In genomic region chr10:8873631-8874370, GRCm38 (mm10) we compare ENCODE assay signal across 10 mouse cellular contexts. TPM values are rescaled to one million over a fixed set of nuclear protein-coding genes. Genes with fewer than 3 reads are reported as not detected.
DNase-seq lines count a peak whose midpoint lies in the region; ATAC-seq and TF ChIP-seq lines count a peak whose summit lies in the region.
"Had no signal": no experiment of that assay in that cellular context is flagged by ENCODE, and none has a peak within 500 bp of the region (broad histone marks: within the 10 kb centered on the region; RNA-seq: fewer than 3 reads in every experiment).

No protein-coding gene starts in this region.

- H3K9me3 ChIP-seq in kidney, embryonic 15.5 days (replicated peaks), result no peaks in the 10 kb centered on the region
- no peaks in the 10 kb centered on the region for H3K9me3 ChIP-seq in E14TG2a.4 (ENCODE audit: low read length)
- no peaks in the 10 kb centered on the region for H3K9me3 ChIP-seq in lung, embryonic 14.5 days (ENCODE audit: low read depth, low read length)

- WGBS in kidney, embryonic 15.5 days, result 78% methylated on average over 7 of the region's 7 CpGs
- 55% methylated on average over 7 of the region's 7 CpGs for WGBS in lung, embryonic 14.5 days

- H3K27me3 ChIP-seq in kidney, embryonic 15.5 days, result no peaks in the 10 kb centered on the region
- H3K27me3 ChIP-seq in E14TG2a.4 (ENCODE audit: insufficient read depth, low read length), result no peaks in the 10 kb centered on the region
- no peaks in the 10 kb centered on the region for H3K27me3 ChIP-seq in lung, embryonic 14.5 days (ENCODE audit: insufficient read depth, low read length)
- H3K27me3 ChIP-seq: Patski had no signal

- H3K9ac ChIP-seq in kidney, embryonic 15.5 days, result no peak overlapping the region
- no peak overlapping the region for H3K9ac ChIP-seq in lung, embryonic 14.5 days

- no peak overlapping the region for H3K4me3 ChIP-seq in kidney, embryonic 15.5 days (replicated peaks)
- 0 out of 2 replicates have a peak overlapping the region, but pooled peaks have one; percentile 3 for H3K4me3 ChIP-seq in E14TG2a.4 (replicated peaks; ENCODE audit: low read length)
- H3K4me3 ChIP-seq in lung, embryonic 14.5 days (ENCODE audit: low read depth, low read length), result no peak overlapping the region
- H3K4me3 ChIP-seq: erythroblast, embryonic 14.5 days had no signal

- no peak for TF ChIP-seq CTCF in E14TG2a.4 (conservative IDR thresholded peaks at IDR 0.05; ENCODE audit: low read length)
- no peak for TF ChIP-seq CTCF in lung, embryonic 14.5 days (IDR thresholded peaks at IDR 0.05; ENCODE audit: low read depth)

- no peak overlapping the region for H3K27ac ChIP-seq in kidney, embryonic 15.5 days
- H3K27ac ChIP-seq in lung, embryonic 14.5 days (ENCODE audit: low read depth), result peak overlapping the region; percentile 36; the same call in 1 of the 2 replicates

- H3K36me3 ChIP-seq in kidney, embryonic 15.5 days, result no peaks in the 10 kb centered on the region
- peaks cover 36% of the 10 kb centered on the region for H3K36me3 ChIP-seq in E14TG2a.4 (ENCODE audit: insufficient read depth, low read length)
- no peaks in the 10 kb centered on the region for H3K36me3 ChIP-seq in lung, embryonic 14.5 days (ENCODE audit: insufficient read depth)

- H3K4me1 ChIP-seq in kidney, embryonic 15.5 days, result peaks cover 7% of the 10 kb centered on the region
- H3K4me1 ChIP-seq in E14TG2a.4 (replicated peaks; ENCODE audit: low read depth, low read length), result peaks cover 46% of the 10 kb centered on the region
- H3K4me1 ChIP-seq in lung, embryonic 14.5 days (ENCODE audit: insufficient read depth), result peaks cover 6% of the 10 kb centered on the region; the same call in 1 of the 2 replicates

- H3K4me2 ChIP-seq in kidney, embryonic 15.5 days, result no peak overlapping the region
- H3K4me2 ChIP-seq in lung, embryonic 14.5 days, result no peak overlapping the region

- peak; percentile 67 for DNase-seq in kidney, adult 9 months
- DNase-seq in NIH3T3 (ENCODE audit: low read depth) (peak; percentile 86), MN1 (ENCODE audit: low spot score) (no peak)
- peak; percentile 33 for DNase-seq in lung, embryonic 14.5 days
- no peak for DNase-seq in cerebellum, postnatal 14 days
- no peak for DNase-seq in embryo, embryonic 11 days

- ATAC-seq in kidney, embryonic 15.5 days (replicated peaks; ENCODE audit: low FRiP score), result no peak
- no peak for ATAC-seq in lung, embryonic 14.5 days (ENCODE audit: insufficient read depth)
- ATAC-seq: Patski had no signal

RNA-seq across cellular contexts. Expression of gene Sash1, which starts 12.1 kb away (rescaled TPM):
- polyA plus RNA-seq in kidney, embryonic 15.5 days (2015; fragmentation: Nextera tagmentation; extraction: Ambion mirVana), result 5.1 and 5.7 TPM in 2 replicates
- 4.2 and 6.4 TPM in 2 replicates for polyA plus RNA-seq in lung, embryonic 14.5 days (2014; fragmentation: Nextera tagmentation; extraction: Ambion mirVana)

Comparison
In these comparisons a context has a peak if more than half of its experiments do, and no peak if none do; other contexts are left out.
1. DNase-seq: peak in kidney, adult 9 months (single experiment), NIH3T3 (single experiment) and lung, embryonic 14.5 days (single experiment); none in cerebellum, postnatal 14 days (0 of 2), embryo, embryonic 11 days (single experiment) and MN1 (single experiment).